ENCODE assay signal across 9 mouse cellular contexts in the genomic region with DNA sequence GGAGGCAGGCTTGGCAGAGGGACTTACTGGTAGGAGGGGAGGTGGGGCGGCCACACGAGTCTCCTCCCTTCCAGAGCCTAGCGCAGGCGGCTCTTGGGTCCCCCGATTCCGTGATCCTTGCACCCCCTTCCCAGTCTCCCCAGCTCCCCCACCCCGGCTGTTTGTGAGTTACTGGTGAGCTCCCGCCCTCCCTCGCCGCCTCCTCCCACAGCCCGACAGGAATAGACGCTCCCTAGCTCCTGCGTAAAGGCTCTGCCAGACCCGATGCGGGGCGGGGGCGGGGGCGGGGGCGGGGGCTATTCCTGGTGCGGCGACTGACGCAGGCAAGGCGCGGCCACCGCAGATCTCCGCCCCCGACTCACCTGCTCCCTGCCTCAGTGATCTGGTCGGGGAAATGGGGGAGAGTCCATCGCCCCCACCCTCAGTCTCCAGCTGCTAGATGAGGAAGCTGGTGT.
A peak's percentile ranks its signal among the peaks of the same experiment; 100 is the strongest.
DNase-seq lines count a peak whose midpoint lies in the region; ATAC-seq and TF ChIP-seq lines count a peak whose summit lies in the region.
"Had no signal": no experiment of that assay in that cellular context is flagged by ENCODE, and none has a peak within 500 bp of the region (broad histone marks: within the 10 kb centered on the region; RNA-seq: fewer than 3 reads in every experiment).

No protein-coding gene starts in this region.

- peak overlapping the region; percentile 53 for H3K4me2 ChIP-seq in kidney, embryonic 16.5 days (replicated peaks; ENCODE audit: low read depth, low read length)
- peak overlapping the region; percentile 48 for H3K4me2 ChIP-seq in intestine, embryonic 16.5 days (ENCODE audit: low read depth, low read length)
- peak overlapping the region; percentile 35 for H3K4me2 ChIP-seq in midbrain, embryonic 12.5 days (replicated peaks)

- no peak overlapping the region for H3K27ac ChIP-seq in kidney, embryonic 16.5 days (ENCODE audit: low read length)
- H3K27ac ChIP-seq in forebrain, embryonic 10.5 days: no peak overlapping the region
- H3K27ac ChIP-seq in intestine, embryonic 16.5 days (ENCODE audit: low read length): no peak overlapping the region
- no peak overlapping the region for H3K27ac ChIP-seq in midbrain, embryonic 12.5 days (replicated peaks)
- no peak overlapping the region for H3K27ac ChIP-seq in thymus, adult 2 months (ENCODE audit: control insufficient read depth, insufficient read depth, low read length)

- 2% methylated on average over 28 of the region's 29 CpGs for WGBS in kidney, embryonic 16.5 days
- WGBS in forebrain, embryonic 10.5 days: 2% methylated on average over 29 of the region's 29 CpGs
- 2% methylated on average over 29 of the region's 29 CpGs for WGBS in intestine, embryonic 16.5 days
- WGBS in midbrain, embryonic 12.5 days: 1% methylated on average over 23 of the region's 29 CpGs
- 22% methylated on average over 29 of the region's 29 CpGs for WGBS in thymus, adult 2 months

- H3K9ac ChIP-seq in kidney, embryonic 16.5 days (replicated peaks; ENCODE audit: low read length): no peak overlapping the region
- H3K9ac ChIP-seq in intestine, embryonic 16.5 days (ENCODE audit: low read depth, low read length): no peak overlapping the region
- no peak overlapping the region for H3K9ac ChIP-seq in midbrain, embryonic 12.5 days (replicated peaks)

- H3K9me3 ChIP-seq in kidney, embryonic 16.5 days (ENCODE audit: low read length): no peaks in the 10 kb centered on the region
- H3K9me3 ChIP-seq in forebrain, embryonic 10.5 days: no peaks in the 10 kb centered on the region
- no peaks in the 10 kb centered on the region for H3K9me3 ChIP-seq in intestine, embryonic 16.5 days (ENCODE audit: control insufficient read depth, low read length)
- H3K9me3 ChIP-seq in midbrain, embryonic 12.5 days: no peaks in the 10 kb centered on the region

- no peak for DNase-seq in kidney, postnatal 4 days
- no peak for DNase-seq in forebrain, embryonic 10.5 days (ENCODE audit: extremely low spot score, low spot score)
- no peak for DNase-seq in thymus, adult 2 months
- no peak for DNase-seq in T-cell, adult 2 months (ENCODE audit: low spot score)

- no peak for TF ChIP-seq POLR2A in thymus, adult 2 months (IDR thresholded peaks at IDR 0.05; ENCODE audit: control insufficient read depth, extremely low read depth, insufficient read depth, low read length, poor library complexity)

- H3K4me3 ChIP-seq in kidney, embryonic 16.5 days (ENCODE audit: low read length): peak overlapping the region; percentile 20
- peak overlapping the region; percentile 32 for H3K4me3 ChIP-seq in forebrain, embryonic 10.5 days
- peak overlapping the region; percentile 9 for H3K4me3 ChIP-seq in intestine, embryonic 16.5 days (ENCODE audit: low read length)
- H3K4me3 ChIP-seq in midbrain, embryonic 12.5 days: 0 out of 2 replicates have a peak overlapping the region, but pooled peaks have one; percentile 10
- H3K4me3 ChIP-seq in thymus, adult 2 months (ENCODE audit: control insufficient read depth, insufficient read depth, low read length): no peak overlapping the region

- H3K36me3 ChIP-seq in kidney, embryonic 16.5 days (ENCODE audit: insufficient read depth, low read length): no peaks in the 10 kb centered on the region
- no peaks in the 10 kb centered on the region for H3K36me3 ChIP-seq in forebrain, embryonic 10.5 days (replicated peaks)
- no peaks in the 10 kb centered on the region for H3K36me3 ChIP-seq in intestine, embryonic 16.5 days (ENCODE audit: control insufficient read depth, insufficient read depth, low read length)
- no peaks in the 10 kb centered on the region for H3K36me3 ChIP-seq in midbrain, embryonic 12.5 days
- no peaks in the 10 kb centered on the region for H3K36me3 ChIP-seq in thymus, adult 2 months (ENCODE audit: control insufficient read depth, insufficient read depth, low read length)

- peaks cover 17% of the 10 kb centered on the region for H3K4me1 ChIP-seq in kidney, embryonic 16.5 days (ENCODE audit: insufficient read depth, low read length)
- peaks cover 40% of the 10 kb centered on the region for H3K4me1 ChIP-seq in forebrain, embryonic 10.5 days
- H3K4me1 ChIP-seq in intestine, embryonic 16.5 days (ENCODE audit: control insufficient read depth, insufficient read depth, low read length): peaks cover 21% of the 10 kb centered on the region
- H3K4me1 ChIP-seq in midbrain, embryonic 12.5 days: peaks cover 28% of the 10 kb centered on the region
- H3K4me1 ChIP-seq in thymus, adult 2 months (replicated peaks; ENCODE audit: control insufficient read depth, insufficient read depth, low read length): peaks cover 24% of the 10 kb centered on the region

- ATAC-seq in kidney, embryonic 16.5 days (ENCODE audit: low FRiP score, low TSS enrichment): no peak
- ATAC-seq in intestine, embryonic 16.5 days: no peak
- no peak for ATAC-seq in midbrain, embryonic 12.5 days (ENCODE audit: low FRiP score, low read depth)
- no peak for ATAC-seq in inflammation-experienced regulatory T-cells, adult 6 months
- ATAC-seq: Patski had no signal

- no peak for TF ChIP-seq CTCF in thymus, adult 2 months (IDR thresholded peaks at IDR 0.05; ENCODE audit: borderline replicate concordance, control insufficient read depth, extremely low read depth, insufficient read depth, low read length, poor library complexity)

- H3K27me3 ChIP-seq in kidney, embryonic 16.5 days (ENCODE audit: insufficient read depth, low read length): peaks cover 40% of the 10 kb centered on the region
- peaks cover 100% of the 10 kb centered on the region for H3K27me3 ChIP-seq in forebrain, embryonic 10.5 days (ENCODE audit: poor library complexity, severe bottlenecking)
- peaks cover 49% of the 10 kb centered on the region for H3K27me3 ChIP-seq in intestine, embryonic 16.5 days (replicated peaks; ENCODE audit: control insufficient read depth, insufficient read depth, low read length)
- H3K27me3 ChIP-seq in midbrain, embryonic 12.5 days: peaks cover 63% of the 10 kb centered on the region
- H3K27me3 ChIP-seq in thymus, adult 2 months (ENCODE audit: control insufficient read depth, insufficient read depth, low read length): peaks cover 9% of the 10 kb centered on the region
